Mouse (Mus musculus): Measurements from ENCODE around the gene Creb3l2. TPM values are rescaled to one million over a fixed set of nuclear protein-coding genes. Genes with fewer than 3 reads are reported as not detected.

Gene Creb3l2
- polyA plus RNA-seq, 1 experiment: 30.5 TPM

GRCm38 (mm10) chr6:37284879-37285278, 157.1 kb downstream of the Creb3l2 start:
- Histone ChIP-seq H3K36me3 (ENCODE audit: control insufficient read depth, insufficient read depth, low read length) (no peaks in the 10 kb centered on the region), H3K4me3 (ENCODE audit: low read depth, low read length) (no peak overlapping the region), H3K27me3 (ENCODE audit: control insufficient read depth, insufficient read depth, low read length) (no peaks in the 10 kb centered on the region), H3K4me1 (ENCODE audit: control insufficient read depth, insufficient read depth, insufficient read length, low read length) (no peaks in the 10 kb centered on the region), H3K27ac (ENCODE audit: insufficient read depth, low read depth, low read length) (no peak overlapping the region)
- no peak for TF ChIP-seq POLR2A (IDR thresholded peaks at IDR 0.05; ENCODE audit: low read depth, low read length)
- TF ChIP-seq CTCF (IDR thresholded peaks at IDR 0.05; ENCODE audit: extremely low read depth, insufficient read length, insufficient replicate concordance, low read depth, low read length): no peak
- WGBS: 89% methylated on average over 9 of the region's 9 CpGs

GRCm38 (mm10) chr6:37283336-37283735, 158.6 kb downstream of the Creb3l2 start:
- no peaks in the 10 kb centered on the region for H3K27me3 ChIP-seq (ENCODE audit: control insufficient read depth, insufficient read depth, low read length)
- WGBS: 51% methylated on average over 2 of the region's 2 CpGs
- TF ChIP-seq POLR2A (IDR thresholded peaks at IDR 0.05; ENCODE audit: low read depth, low read length): no peak
- TF ChIP-seq CTCF (IDR thresholded peaks at IDR 0.05; ENCODE audit: extremely low read depth, insufficient read length, insufficient replicate concordance, low read depth, low read length): no peak
- H3K4me1 ChIP-seq (ENCODE audit: control insufficient read depth, insufficient read depth, insufficient read length, low read length): no peaks in the 10 kb centered on the region
- no peak overlapping the region for H3K4me3 ChIP-seq (ENCODE audit: low read depth, low read length)
- no peaks in the 10 kb centered on the region for H3K36me3 ChIP-seq (ENCODE audit: control insufficient read depth, insufficient read depth, low read length)
- H3K27ac ChIP-seq (ENCODE audit: insufficient read depth, low read depth, low read length): no peak overlapping the region

- TF ChIP-seq CTCF (IDR thresholded peaks at IDR 0.05; ENCODE audit: extremely low read depth, insufficient read length, insufficient replicate concordance, low read depth, low read length) (no peak), POLR2A (IDR thresholded peaks at IDR 0.05; ENCODE audit: low read depth, low read length) (no peak)
- Histone ChIP-seq H3K4me1 (ENCODE audit: control insufficient read depth, insufficient read depth, insufficient read length, low read length) (no peaks in the 10 kb centered on the region), H3K36me3 (ENCODE audit: control insufficient read depth, insufficient read depth, low read length) (no peaks in the 10 kb centered on the region), H3K4me3 (ENCODE audit: low read depth, low read length) (no peak overlapping the region), H3K27me3 (ENCODE audit: control insufficient read depth, insufficient read depth, low read length) (no peaks in the 10 kb centered on the region), H3K27ac (ENCODE audit: insufficient read depth, low read depth, low read length) (no peak overlapping the region)
- WGBS: 37% methylated on average over 1 of the region's 1 CpGs
Measured at GRCm38 (mm10) chr6:37282659-37283058, 159.3 kb downstream of the Creb3l2 start.

Other genes starting within 250 kb of the Creb3l2 start
- 0.13 and 0.20 TPM in 2 replicates for gene Dgki, start 142.0 kb downstream of the Creb3l2 start, polyA plus RNA-seq (2012; rRNA removed)
- gene Akr1d1, start 88.0 kb upstream of the Creb3l2 start, polyA plus RNA-seq (2012; rRNA removed): not detected in 2 replicates